Mouse (Mus musculus) embryonic facial prominence, embryonic 10.5 days (tissue): ENCODE measurements around the gene Frmd4a. TPM values are rescaled to one million over a fixed set of nuclear protein-coding genes. Genes with fewer than 3 reads are reported as not detected.
A peak's percentile ranks its signal among the peaks of the same experiment; 100 is the strongest.
"Not testable (repeated sequence)": the region's sequence is repeated elsewhere in the genome, so short reads cannot be mapped to it uniquely, and the experiment has no call there.

Source experiments
- DNase-seq: peaks from one replicate; pipeline ENCODE4 v3.0.0-alpha.2; 2017; ENCODE audit warnings: low spot score
- H3K27ac ChIP-seq: fragments of 300-500 bp; sonication (generic); replicated peaks from 2 replicates; pipeline ENCODE4 v1.5.1; 2016; ENCODE audit warnings: mild to moderate bottlenecking
- H3K27me3 ChIP-seq: fragments of 300-500 bp; sonication (generic); replicated peaks from 2 replicates; pipeline ENCODE4 v1.6.1; 2016; ENCODE audit warnings: low read depth, mild to moderate bottlenecking; ENCODE audit not compliant: poor library complexity, severe bottlenecking
- H3K36me3 ChIP-seq: fragments of 300-500 bp; sonication (generic); replicated peaks from 2 replicates; pipeline ENCODE4 v1.6.1; 2016; ENCODE audit warnings: mild to moderate bottlenecking, moderate library complexity
- H3K4me1 ChIP-seq: fragments of 300-500 bp; sonication (generic); 2 replicates; pipeline ENCODE4 v1.6.1; 2016
- H3K4me3 ChIP-seq: fragments of 300-500 bp; sonication (generic); 2 replicates; pipeline ENCODE4 v1.5.1; 2016; ENCODE audit warnings: mild to moderate bottlenecking, moderate library complexity
- H3K9me3 ChIP-seq: fragments of 300-500 bp; sonication (generic); 2 replicates; pipeline ENCODE4 v1.6.1; 2016; ENCODE audit warnings: mild to moderate bottlenecking
- WGBS: fragments of 180-500 bp; shearing (Covaris S2); methylation state at CpG from one replicate; pipeline ENCODE4 v1.1.7; 2016; 5-methylcytosine and 5-hydroxymethylcytosine counted together
- polyA plus RNA-seq: library from polyadenylated mRNA; unstranded; fragments of >200 nt; fragmentation: Nextera tagmentation; extraction: Ambion mirVana; gene quantifications from 2 replicates; pipeline ENCODE4 v1.2.1, GENCODE M21; 2016

The Frmd4a gene
- polyA plus RNA-seq, 1 experiment from 2014 or later: 48.8 TPM

GRCm38 (mm10) chr2:4593433-4593832 lies 575.9 kb downstream of the Frmd4a start:
- WGBS: 41% methylated on average over 9 of the region's 9 CpGs
- DNase-seq: peak; percentile 71
- Histone ChIP-seq H3K9me3 (no peaks in the 10 kb centered on the region), H3K36me3 (peaks cover 99% of the 10 kb centered on the region), H3K4me3 (no peak overlapping the region), H3K27ac (no peak overlapping the region), H3K27me3 (no peaks in the 10 kb centered on the region), H3K4me1 (peaks cover 19% of the 10 kb centered on the region)

- Histone ChIP-seq H3K4me1 (peaks cover 14% of the 10 kb centered on the region), H3K4me3 (no peak overlapping the region), H3K9me3 (no peaks in the 10 kb centered on the region), H3K27me3 (no peaks in the 10 kb centered on the region), H3K36me3 (peaks cover 99% of the 10 kb centered on the region), H3K27ac (no peak overlapping the region)
- WGBS: 94% methylated on average over 3 of the region's 3 CpGs
- no peak for DNase-seq
Measured at GRCm38 (mm10) chr2:4593878-4594387, 576.4 kb downstream of the Frmd4a start.

- H3K4me3 ChIP-seq: no peak overlapping the region
- no peak overlapping the region for H3K27ac ChIP-seq
- H3K9me3 ChIP-seq: no peaks in the 10 kb centered on the region
- H3K4me1 ChIP-seq: peaks cover 27% of the 10 kb centered on the region
- H3K36me3 ChIP-seq: peaks cover 100% of the 10 kb centered on the region
- no peak for DNase-seq
- WGBS: 94% methylated on average over 7 of the region's 7 CpGs
- H3K27me3 ChIP-seq: no peaks in the 10 kb centered on the region
Measured at GRCm38 (mm10) chr2:4596992-4597391, 579.5 kb downstream of the Frmd4a start.

- H3K4me1 ChIP-seq: peaks cover 19% of the 10 kb centered on the region
- H3K4me3 ChIP-seq: no peak overlapping the region
- peaks cover 100% of the 10 kb centered on the region for H3K36me3 ChIP-seq
- H3K27ac ChIP-seq: no peak overlapping the region
- peak; percentile 57 for DNase-seq
- H3K9me3 ChIP-seq: no peaks in the 10 kb centered on the region
- 54% methylated on average over 15 of the region's 15 CpGs for WGBS
- no peaks in the 10 kb centered on the region for H3K27me3 ChIP-seq
Measured at GRCm38 (mm10) chr2:4601034-4601890, 583.7 kb downstream of the Frmd4a start.

GRCm38 (mm10) chr2:4603361-4603945 lies 585.9 kb downstream of the Frmd4a start:
- Histone ChIP-seq H3K27me3 (no peaks in the 10 kb centered on the region), H3K4me1 (peaks cover 22% of the 10 kb centered on the region), H3K9me3 (no peaks in the 10 kb centered on the region), H3K4me3 (no peak overlapping the region), H3K27ac (no peak overlapping the region), H3K36me3 (peaks cover 100% of the 10 kb centered on the region)
- 90% methylated on average over 33 of the region's 33 CpGs for WGBS
- no peak for DNase-seq

GRCm38 (mm10) chr2:4606559-4606958 lies 589.0 kb downstream of the Frmd4a start:
- Histone ChIP-seq H3K27me3 (no peaks in the 10 kb centered on the region), H3K4me1 (peaks cover 3% of the 10 kb centered on the region; the same call in 1 of the 2 replicates), H3K36me3 (peaks cover 99% of the 10 kb centered on the region), H3K4me3 (no peak overlapping the region), H3K27ac (no peak overlapping the region), H3K9me3 (no peaks in the 10 kb centered on the region)
- no peak for DNase-seq
- 90% methylated on average over 3 of the region's 3 CpGs for WGBS

GRCm38 (mm10) chr2:4608253-4608652 lies 590.7 kb downstream of the Frmd4a start:
- H3K4me1 ChIP-seq: peaks cover 3% of the 10 kb centered on the region; the same call in 1 of the 2 replicates
- no peak for DNase-seq
- peak overlapping the region; percentile 14; the same call in 1 of the 2 replicates for H3K27ac ChIP-seq
- H3K36me3 ChIP-seq: peaks cover 99% of the 10 kb centered on the region
- H3K27me3 ChIP-seq: no peaks in the 10 kb centered on the region
- H3K4me3 ChIP-seq: no peak overlapping the region
- no peaks in the 10 kb centered on the region for H3K9me3 ChIP-seq
- WGBS: 79% methylated on average over 3 of the region's 3 CpGs

GRCm38 (mm10) chr2:4609433-4609832 lies 591.9 kb downstream of the Frmd4a start:
- peaks cover 97% of the 10 kb centered on the region for H3K36me3 ChIP-seq
- H3K27ac ChIP-seq: no peak overlapping the region

GRCm38 (mm10) chr2:4611295-4611694 lies 593.8 kb downstream of the Frmd4a start:
- Histone ChIP-seq H3K4me1 (peaks cover 3% of the 10 kb centered on the region; the same call in 1 of the 2 replicates), H3K27me3 (no peaks in the 10 kb centered on the region), H3K27ac (no peak overlapping the region), H3K4me3 (no peak overlapping the region), H3K9me3 (no peaks in the 10 kb centered on the region), H3K36me3 (peaks cover 85% of the 10 kb centered on the region)
- no peak for DNase-seq
- 78% methylated on average over 6 of the region's 6 CpGs for WGBS

More at GRCm38 (mm10) chr2:4609433-4609832, 591.9 kb downstream of the Frmd4a start:
- no peak overlapping the region for H3K4me3 ChIP-seq
- DNase-seq: no peak
- WGBS: 93% methylated on average over 10 of the region's 10 CpGs
- H3K27me3 ChIP-seq: no peaks in the 10 kb centered on the region
- H3K4me1 ChIP-seq: peaks cover 3% of the 10 kb centered on the region; the same call in 1 of the 2 replicates
- no peaks in the 10 kb centered on the region for H3K9me3 ChIP-seq

GRCm38 (mm10) chr2:4611704-4612103 lies 594.2 kb downstream of the Frmd4a start:
- no peak for DNase-seq
- 94% methylated on average over 10 of the region's 10 CpGs for WGBS
- H3K27me3 ChIP-seq: no peaks in the 10 kb centered on the region
- no peak overlapping the region for H3K4me3 ChIP-seq
- H3K27ac ChIP-seq: no peak overlapping the region
- peaks cover 3% of the 10 kb centered on the region; the same call in 1 of the 2 replicates for H3K4me1 ChIP-seq
- peaks cover 81% of the 10 kb centered on the region for H3K36me3 ChIP-seq
- H3K9me3 ChIP-seq: no peaks in the 10 kb centered on the region

- not testable (repeated sequence) for H3K4me3 ChIP-seq, DNase-seq, H3K27me3 ChIP-seq, H3K4me1 ChIP-seq, H3K9me3 ChIP-seq, H3K27ac ChIP-seq
- H3K36me3 ChIP-seq: peaks cover 54% of the 10 kb centered on the region
- WGBS: 66% methylated on average over 6 of the region's 6 CpGs
Measured at GRCm38 (mm10) chr2:4614276-4614929, 596.9 kb downstream of the Frmd4a start.

GRCm38 (mm10) chr2:4615014-4615546 lies 597.6 kb downstream of the Frmd4a start:
- WGBS: 89% methylated on average over 2 of the region's 2 CpGs
- DNase-seq: no peak

More at GRCm38 (mm10) chr2:4615014-4615546, 597.6 kb downstream of the Frmd4a start:
- H3K27me3 ChIP-seq: no peaks in the 10 kb centered on the region
- H3K36me3 ChIP-seq: peaks cover 48% of the 10 kb centered on the region
- no peak overlapping the region for H3K27ac ChIP-seq
- no peak overlapping the region for H3K4me3 ChIP-seq
- H3K4me1 ChIP-seq: peaks cover 4% of the 10 kb centered on the region; the same call in 1 of the 2 replicates
- no peaks in the 10 kb centered on the region for H3K9me3 ChIP-seq
